27 mouse cellular contexts compared by ENCODE assay signal in the genomic region with DNA sequence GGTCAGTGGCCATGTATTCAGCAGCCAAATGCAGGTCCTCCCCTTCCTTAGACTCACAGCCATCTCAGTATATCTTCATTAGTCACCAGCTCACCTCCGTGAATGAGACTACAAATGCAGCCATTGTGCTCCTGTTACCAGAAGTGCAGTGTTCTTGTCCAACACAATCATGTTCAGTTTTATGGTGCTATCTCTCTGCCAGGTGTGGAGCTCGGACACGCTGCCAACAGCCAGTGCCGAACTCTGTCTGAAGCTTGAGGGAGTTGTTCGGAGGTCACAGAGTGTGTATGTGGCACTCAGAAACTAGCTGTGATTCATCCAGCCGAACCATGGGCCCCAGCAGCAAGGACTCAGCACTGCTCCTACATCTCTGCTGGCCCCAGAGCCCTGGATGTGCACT.
A peak's percentile ranks its signal among the peaks of the same experiment; 100 is the strongest.
DNase-seq lines count a peak whose midpoint lies in the region; ATAC-seq lines count a peak whose summit lies in the region.
"Had no signal": no experiment of that assay in that cellular context is flagged by ENCODE, and none has a peak within 500 bp of the region (broad histone marks: within the 10 kb centered on the region; RNA-seq: fewer than 3 reads in every experiment).

No protein-coding gene starts in this region.

- H3K36me3 ChIP-seq in limb, embryonic 15.5 days = no peaks in the 10 kb centered on the region
- no peaks in the 10 kb centered on the region for H3K36me3 ChIP-seq in limb, embryonic 10.5 days
- H3K36me3 ChIP-seq: embryonic facial prominence, embryonic 12.5 days; embryonic facial prominence, embryonic 15.5 days; forebrain, embryonic 12.5 days; forebrain, embryonic 15.5 days; heart, embryonic 12.5 days; heart, embryonic 15.5 days; hindbrain, embryonic 10.5 days; hindbrain, embryonic 13.5 days had no signal

- H3K27ac ChIP-seq in limb, embryonic 15.5 days = peak overlapping the region; percentile 5; the same call in 1 of the 2 replicates
- no peak overlapping the region for H3K27ac ChIP-seq in limb, embryonic 10.5 days
- H3K27ac ChIP-seq: embryonic facial prominence, embryonic 12.5 days; embryonic facial prominence, embryonic 15.5 days; forebrain, embryonic 12.5 days; forebrain, embryonic 15.5 days; heart, embryonic 15.5 days; hindbrain, embryonic 10.5 days; hindbrain, embryonic 13.5 days; hindbrain, postnatal 0 days had no signal

- H3K9ac ChIP-seq in limb, embryonic 15.5 days = no peak overlapping the region
- H3K9ac ChIP-seq: embryonic facial prominence, embryonic 12.5 days; embryonic facial prominence, embryonic 15.5 days; forebrain, embryonic 12.5 days; forebrain, embryonic 15.5 days; heart, embryonic 12.5 days; heart, embryonic 15.5 days; hindbrain, embryonic 13.5 days had no signal

- no peaks in the 10 kb centered on the region for H3K27me3 ChIP-seq in limb, embryonic 15.5 days
- no peaks in the 10 kb centered on the region for H3K27me3 ChIP-seq in limb, embryonic 10.5 days (ENCODE audit: low read depth, poor library complexity, severe bottlenecking)
- H3K27me3 ChIP-seq: embryonic facial prominence, embryonic 12.5 days; embryonic facial prominence, embryonic 15.5 days; forebrain, embryonic 12.5 days; forebrain, embryonic 15.5 days; heart, embryonic 12.5 days; heart, embryonic 15.5 days; hindbrain, embryonic 13.5 days; Patski had no signal

- H3K9me3 ChIP-seq in limb, embryonic 15.5 days = no peaks in the 10 kb centered on the region
- H3K9me3 ChIP-seq in limb, embryonic 10.5 days (replicated peaks) = no peaks in the 10 kb centered on the region
- H3K9me3 ChIP-seq: embryonic facial prominence, embryonic 12.5 days; embryonic facial prominence, embryonic 15.5 days; forebrain, embryonic 12.5 days; forebrain, embryonic 15.5 days; heart, embryonic 12.5 days; heart, embryonic 15.5 days; hindbrain, embryonic 10.5 days; hindbrain, embryonic 13.5 days had no signal

- peak; percentile 49 to 81 for DNase-seq in adrenal gland, adult (ENCODE audit: inconsistent age in 2 of 2, low spot score in 1 of 2)
- DNase-seq in adrenal gland, adult 8-10 months = no peak
- DNase-seq in limb, embryonic 10.5 days (ENCODE audit: low spot score) = no peak
- peak; percentile 42 to 49 for DNase-seq in adrenal gland, postnatal 36 days
- peak; percentile 50 for DNase-seq in large intestine, adult 2 months (ENCODE audit: low read depth, low spot score)
- no peak for DNase-seq in embryo, embryonic 10 days (ENCODE audit: low spot score)
- no peak for DNase-seq in right cerebral cortex, postnatal 4 days
- DNase-seq: cerebellum, adult 18-20 months; cerebellum, adult 9-10 months; cerebellum, postnatal 14 days; gastrocnemius, postnatal 25 days; heart, postnatal 10 days; heart, postnatal 36 days; kidney, adult 18-20 months had no signal

- H3K4me1 ChIP-seq in limb, embryonic 15.5 days = 0 out of 2 replicates have a peak, but pooled peaks cover 1% of the 10 kb centered on the region
- no peaks in the 10 kb centered on the region for H3K4me1 ChIP-seq in limb, embryonic 10.5 days
- H3K4me1 ChIP-seq: embryonic facial prominence, embryonic 12.5 days; forebrain, embryonic 12.5 days; forebrain, embryonic 15.5 days; heart, embryonic 12.5 days; heart, embryonic 15.5 days; hindbrain, embryonic 10.5 days; hindbrain, embryonic 13.5 days had no signal

- ATAC-seq in limb, embryonic 15.5 days (ENCODE audit: insufficient number of reproducible peaks, low FRiP score, low TSS enrichment, low read depth) = no peak
- ATAC-seq: forebrain, embryonic 15.5 days; hindbrain, postnatal 0 days; inflammation-experienced regulatory T-cells, adult 6 months; intestine, embryonic 16.5 days; Patski had no signal

- H3K4me2 ChIP-seq in limb, embryonic 15.5 days = no peak overlapping the region
- H3K4me2 ChIP-seq: embryonic facial prominence, embryonic 12.5 days; embryonic facial prominence, embryonic 15.5 days; forebrain, embryonic 12.5 days; forebrain, embryonic 15.5 days; heart, embryonic 12.5 days; heart, embryonic 15.5 days; hindbrain, embryonic 13.5 days had no signal

- H3K4me3 ChIP-seq in limb, embryonic 15.5 days = no peak overlapping the region
- H3K4me3 ChIP-seq in limb, embryonic 10.5 days = no peak overlapping the region
- H3K4me3 ChIP-seq: embryonic facial prominence, embryonic 12.5 days; embryonic facial prominence, embryonic 15.5 days; forebrain, embryonic 12.5 days; forebrain, embryonic 15.5 days; heart, embryonic 12.5 days; heart, embryonic 15.5 days; hindbrain, embryonic 10.5 days; hindbrain, embryonic 13.5 days had no signal

- WGBS in limb, embryonic 15.5 days = 69% methylated on average over 6 of the region's 6 CpGs
- WGBS in limb, embryonic 10.5 days = 88% methylated on average over 6 of the region's 6 CpGs
- WGBS in large intestine, adult 2 months = 32% methylated on average over 6 of the region's 6 CpGs

Comparison
In these comparisons a context has a peak if more than half of its experiments do, and no peak if none do; other contexts are left out.
1. DNase-seq: peak in adrenal gland, adult (2 of 2), adrenal gland, postnatal 36 days (2 of 2) and large intestine, adult 2 months (single experiment); none in adrenal gland, adult 8-10 months (single experiment), limb, embryonic 10.5 days (single experiment), embryo, embryonic 10 days (single experiment) and right cerebral cortex, postnatal 4 days (single experiment).